Mouse (Mus musculus) CH12.LX (cell line): ENCODE measurements at regions not wholly inside any gene's neighbourhood (a gene's known extent, or its start where the extent isn't known, plus 50 kb on each side); places are given as distances from the start of the nearest gene placed in this dataset.

ENCODE experiments used
- DNase-seq: peaks from one replicate; pipeline ENCODE4 v3.0.0-alpha.2; 2013; ENCODE audit errors: extremely low read depth
- H3K27ac ChIP-seq: 2 replicates; pipeline ENCODE4 v1.5.1; 2012; ENCODE audit warnings: low read depth, mild to moderate bottlenecking, control low read depth, moderate library complexity; ENCODE audit not compliant: insufficient read depth
- H3K27me3 ChIP-seq: replicated peaks from 2 replicates; pipeline ENCODE3; 2012; ENCODE audit warnings: inconsistent platforms
- H3K36me3 ChIP-seq, 2 experiments: replicated peaks in 1 of 2; 2 replicates each; pipeline versions ENCODE3 to v1.6.1; 2012; ENCODE audit warnings: inconsistent platforms in 1 of 2, low read length in 1 of 2, mild to moderate bottlenecking in 1 of 2, mixed read lengths in 1 of 2, moderate library complexity in 1 of 2; ENCODE audit not compliant: control insufficient read depth in 1 of 2, insufficient read depth in 1 of 2
- H3K4me1 ChIP-seq, 2 experiments: 2 replicates each; pipeline ENCODE4 v1.6.1; 2012; ENCODE audit warnings: inconsistent platforms in 1 of 2, moderate library complexity in 1 of 2; ENCODE audit not compliant: insufficient read depth in 2 of 2, control insufficient read depth in 1 of 2
- H3K4me2 ChIP-seq: 2 replicates; pipeline ENCODE4 v1.6.1; 2012; ENCODE audit warnings: low read depth, mild to moderate bottlenecking, control low read depth; ENCODE audit not compliant: poor library complexity, insufficient read depth, severe bottlenecking
- H3K4me3 ChIP-seq, 3 experiments: fragments of 150-350 bp in 1 of 3; sonication (generic) in 1 of 3; replicated peaks in 1 of 3; 2 replicates each; pipeline versions ENCODE3 to v1.5.1; 2011 to 2012; ENCODE audit warnings: low read depth in 2 of 3, low read length in 2 of 3, mild to moderate bottlenecking in 2 of 3, moderate library complexity in 2 of 3, control low read depth in 1 of 3, improper control_type of control experiment in 1 of 3, inconsistent platforms in 1 of 3, mixed read lengths in 1 of 3; ENCODE audit not compliant: poor library complexity in 1 of 3
- H3K79me2 ChIP-seq: replicated peaks from 2 replicates; pipeline ENCODE4 v1.6.1; 2012; ENCODE audit warnings: mild to moderate bottlenecking, moderate library complexity; ENCODE audit not compliant: control insufficient read depth, poor library complexity, insufficient read depth, severe bottlenecking; ENCODE audit errors: extremely low read depth
- H3K9ac ChIP-seq: 2 replicates; pipeline ENCODE4 v1.6.1; 2012; ENCODE audit warnings: low read depth, mild to moderate bottlenecking, control low read depth, moderate library complexity; ENCODE audit not compliant: insufficient read depth
- H3K9me3 ChIP-seq: replicated peaks from 2 replicates; pipeline ENCODE3; 2012; ENCODE audit warnings: low read length, inconsistent platforms, mixed read lengths
- BHLHE40 ChIP-seq: IDR thresholded peaks from 2 replicates; pipeline ENCODE4 v1.6.1; 2011; ENCODE audit warnings: mild to moderate bottlenecking, low read depth, low read length, improper control_type of control experiment
- CHD1 ChIP-seq: IDR thresholded peaks from 2 replicates; pipeline ENCODE4 v1.6.1; 2012; ENCODE audit warnings: low read depth, low read length, improper control_type of control experiment, inconsistent platforms
- CTCF ChIP-seq, 2 experiments: IDR thresholded peaks in 1 of 2; conservative IDR thresholded peaks in 1 of 2; 2 replicates each; pipeline ENCODE4 v1.5.1; 2011 to 2012; ENCODE audit warnings: low read depth in 2 of 2, low read length in 2 of 2, improper control_type of control experiment in 1 of 2, inconsistent platforms in 1 of 2, mild to moderate bottlenecking in 1 of 2, moderate library complexity in 1 of 2
- E2F4 ChIP-seq: IDR thresholded peaks from 2 replicates; pipeline ENCODE4 v1.6.1; 2011; ENCODE audit warnings: low read depth, low read length, improper control_type of control experiment; ENCODE audit not compliant: insufficient replicate concordance
- GABPA ChIP-seq: IDR thresholded peaks from 2 replicates; pipeline ENCODE4 v1.6.1; 2012; ENCODE audit warnings: low read depth, low read length, improper control_type of control experiment, inconsistent platforms; ENCODE audit not compliant: insufficient replicate concordance
- HCFC1 ChIP-seq: IDR thresholded peaks from 2 replicates; pipeline ENCODE4 v1.6.1; 2012; ENCODE audit warnings: low read depth, mild to moderate bottlenecking, inconsistent platforms, low read length, improper control_type of control experiment
- IRF4 ChIP-seq: IDR thresholded peaks from 2 replicates; pipeline ENCODE4 v1.6.1; 2014; ENCODE audit warnings: low read depth, mild to moderate bottlenecking, inconsistent platforms, low read length, improper control_type of control experiment
- JUN ChIP-seq: IDR thresholded peaks from 2 replicates; pipeline ENCODE4 v1.6.1; 2011; ENCODE audit warnings: low read depth, mild to moderate bottlenecking, low read length, improper control_type of control experiment, moderate library complexity; ENCODE audit not compliant: insufficient read depth
- MAZ ChIP-seq: IDR thresholded peaks from 2 replicates; pipeline ENCODE4 v1.6.1; 2012; ENCODE audit warnings: low read depth, mild to moderate bottlenecking, inconsistent platforms, low read length, improper control_type of control experiment, moderate library complexity
- MEF2A ChIP-seq: IDR thresholded peaks from 2 replicates; pipeline ENCODE4 v1.6.1; 2014; ENCODE audit warnings: low read depth, mild to moderate bottlenecking, inconsistent platforms, low read length, improper control_type of control experiment, borderline replicate concordance
- MXI1 ChIP-seq: IDR thresholded peaks from 2 replicates; pipeline ENCODE4 v1.6.1; 2011; ENCODE audit warnings: mild to moderate bottlenecking, low read depth, low read length, improper control_type of control experiment
- NRF1 ChIP-seq: IDR thresholded peaks from 2 replicates; pipeline ENCODE4 v1.6.1; 2014; ENCODE audit warnings: low read depth, mild to moderate bottlenecking, inconsistent platforms, low read length, improper control_type of control experiment, moderate library complexity
- PAX5 ChIP-seq: IDR thresholded peaks from 2 replicates; pipeline ENCODE4 v1.6.1; 2012; ENCODE audit warnings: low read length, inconsistent platforms, mixed read lengths
- POLR2AphosphoS2 ChIP-seq: IDR thresholded peaks from 2 replicates; pipeline ENCODE4 v1.6.1; 2011; ENCODE audit warnings: low read depth, low read length, improper control_type of control experiment
- RCOR1 ChIP-seq: conservative IDR thresholded peaks from 2 replicates; pipeline ENCODE4 v1.6.1; 2012; ENCODE audit warnings: low read depth, mild to moderate bottlenecking, inconsistent platforms, low read length, improper control_type of control experiment
- USF2 ChIP-seq: conservative IDR thresholded peaks from 2 replicates; pipeline ENCODE4 v1.6.1; 2011; ENCODE audit warnings: low read depth, low read length, improper control_type of control experiment
- ZC3H11A ChIP-seq: IDR thresholded peaks from 2 replicates; pipeline ENCODE4 v1.6.1; 2012; ENCODE audit warnings: low read depth, mild to moderate bottlenecking, inconsistent platforms, low read length, improper control_type of control experiment
- dilution Hi-C: fragments of 300-500 bp; cut with MboI; formaldehyde crosslinking; loops from 2 replicates; pipeline ENCODE4 v1.14.3; 2020; ENCODE audit warnings: low sequenced_read_pairs; ENCODE audit not compliant: extremely low pct_unique_long_range_greater_than_20kb, extremely low pct_ligation_motif_present
- in situ Hi-C: fragments of 300-500 bp; cut with MboI; formaldehyde crosslinking; loops from 3 replicates; pipeline ENCODE4 v1.14.3; 2019; ENCODE audit warnings: low sequenced_read_pairs, low pct_ligation_motif_present, low pct_unique_long_range_greater_than_20kb, mixed read lengths

DNA sequence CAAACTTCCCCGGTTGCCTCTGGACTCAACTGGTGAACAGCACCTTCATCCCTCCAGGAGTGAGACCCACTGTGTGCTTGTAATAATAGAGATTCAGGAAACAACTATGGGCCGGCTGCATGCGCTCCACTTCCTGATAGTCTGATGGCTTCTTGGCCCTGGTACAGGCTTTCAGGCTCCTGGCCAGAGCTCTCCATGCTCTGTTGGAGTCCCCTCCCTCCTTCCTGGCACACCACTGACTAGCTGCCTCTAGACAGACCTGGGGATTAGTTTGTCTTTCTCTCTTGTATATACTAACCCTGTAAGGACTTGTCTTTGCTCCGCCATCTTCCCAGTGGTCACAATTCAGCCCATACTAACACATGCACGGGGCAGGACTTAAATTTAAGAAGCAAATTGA lies 63.9 kb upstream of the Lef1 start:
- no peak overlapping the region for H3K27ac ChIP-seq
- no peak overlapping the region for H3K9ac ChIP-seq
- in situ Hi-C loops, result no loop called here
- no peak overlapping the region for H3K4me2 ChIP-seq
- TF ChIP-seq BHLHE40, result no peak
- TF ChIP-seq GABPA, result no peak
- TF ChIP-seq MXI1, result no peak
- TF ChIP-seq CTCF (conservative IDR thresholded peaks at IDR 0.05 in 1 of 2, IDR thresholded peaks at IDR 0.05 in 1 of 2; ENCODE audit: low read depth in 2 of 2, low read length in 2 of 2), result no peak
- TF ChIP-seq MEF2A, result no peak
- no peak for TF ChIP-seq JUN
- TF ChIP-seq RCOR1, result no peak
- no peak for TF ChIP-seq PAX5
- no peak for TF ChIP-seq POLR2AphosphoS2
- no peak for TF ChIP-seq IRF4
- TF ChIP-seq, all 38 proteins: peak for 0
- H3K27me3 ChIP-seq, result no peaks in the 10 kb centered on the region
- DNase-seq, result no peak
- H3K36me3 ChIP-seq, result no peaks in the 10 kb centered on the region
- dilution Hi-C loops, result no loop called here
- H3K4me1 ChIP-seq, result no peaks in the 10 kb centered on the region
- H3K79me2 ChIP-seq, result no peaks in the 10 kb centered on the region
- no peak overlapping the region for H3K4me3 ChIP-seq
- no peaks in the 10 kb centered on the region for H3K9me3 ChIP-seq

GRCm38 (mm10) chr3:131040214-131040825 lies 70.0 kb upstream of the Lef1 start:
- Histone ChIP-seq H3K4me2 (no peak overlapping the region), H3K4me1 (no peaks in the 10 kb centered on the region), H3K36me3 (no peaks in the 10 kb centered on the region), H3K4me3 (no peak overlapping the region), H3K27ac (no peak overlapping the region), H3K9ac (no peak overlapping the region), H3K9me3 (peaks cover 4% of the 10 kb centered on the region), H3K79me2 (no peaks in the 10 kb centered on the region), H3K27me3 (no peaks in the 10 kb centered on the region)
- DNase-seq, result no peak
- dilution Hi-C loops, result no loop called here
- in situ Hi-C loops, result no loop called here
- TF ChIP-seq ZC3H11A (no peak), MAZ (no peak), NRF1 (no peak), GABPA (no peak), USF2 (no peak), CHD1 (no peak), HCFC1 (no peak), RCOR1 (no peak), E2F4 (no peak), MXI1 (no peak)
